Mouse (Mus musculus): Measurements from ENCODE around the gene Cdkal1. TPM values are rescaled to one million over a fixed set of nuclear protein-coding genes. Genes with fewer than 3 reads are reported as not detected.

Cdkal1 gene
- polyA plus RNA-seq, 1 experiment from 2014 or later: 25.9 TPM

DNA sequence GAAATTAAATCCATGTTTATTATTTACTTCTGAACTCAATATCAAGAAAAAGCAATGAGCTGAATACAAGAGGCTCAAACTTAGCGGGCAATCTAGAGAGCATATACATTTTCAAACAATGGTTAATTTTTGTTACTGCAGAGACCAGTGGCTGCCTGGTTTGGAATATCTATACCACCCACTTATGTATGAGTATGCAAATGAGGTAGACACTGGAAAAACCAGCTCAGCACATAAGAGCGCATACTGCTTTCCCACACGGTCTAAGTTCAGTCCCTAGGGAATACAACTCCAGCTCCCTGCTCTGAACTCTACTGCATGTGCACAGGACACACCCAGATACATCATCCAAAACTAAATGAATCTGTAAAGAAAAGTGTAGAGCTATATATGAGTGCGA, 334.2 kb downstream of the Cdkal1 start:
- H3K36me3 ChIP-seq (ENCODE audit: control insufficient read depth, insufficient read depth, low read length): no peaks in the 10 kb centered on the region
- no peak overlapping the region for H3K4me2 ChIP-seq (ENCODE audit: low read depth, low read length)
- ATAC-seq (ENCODE audit: low read depth) (no peak), DNase-seq (ENCODE audit: low spot score) (peak; percentile 31)
- H3K4me3 ChIP-seq (ENCODE audit: low read depth, low read length): no peak overlapping the region
- no peak overlapping the region for H3K9ac ChIP-seq (ENCODE audit: low read depth, low read length)
- no peaks in the 10 kb centered on the region for H3K27me3 ChIP-seq (replicated peaks; ENCODE audit: control insufficient read depth, insufficient read depth, low read length)
- H3K4me1 ChIP-seq (ENCODE audit: control insufficient read depth, insufficient read depth, low read length): no peaks in the 10 kb centered on the region
- WGBS: 76% methylated on average over 4 of the region's 4 CpGs
- no peaks in the 10 kb centered on the region for H3K9me3 ChIP-seq (ENCODE audit: control insufficient read depth, low read length)
- H3K27ac ChIP-seq (replicated peaks; ENCODE audit: low read depth, low read length): no peak overlapping the region

GRCm38 (mm10) chr13:29514071-29514470, 341.4 kb downstream of the Cdkal1 start:
- Histone ChIP-seq H3K36me3 (ENCODE audit: control insufficient read depth, insufficient read depth, low read length) (no peaks in the 10 kb centered on the region), H3K9me3 (ENCODE audit: control insufficient read depth, low read length) (no peaks in the 10 kb centered on the region), H3K4me2 (ENCODE audit: low read depth, low read length) (no peak overlapping the region), H3K4me1 (ENCODE audit: control insufficient read depth, insufficient read depth, low read length) (no peaks in the 10 kb centered on the region), H3K4me3 (ENCODE audit: low read depth, low read length) (no peak overlapping the region), H3K27ac (replicated peaks; ENCODE audit: low read depth, low read length) (no peak overlapping the region), H3K27me3 (replicated peaks; ENCODE audit: control insufficient read depth, insufficient read depth, low read length) (no peaks in the 10 kb centered on the region), H3K9ac (ENCODE audit: low read depth, low read length) (no peak overlapping the region)
- DNase-seq (ENCODE audit: low spot score) (peak; percentile 27), ATAC-seq (ENCODE audit: low read depth) (no peak)
- WGBS: 85% methylated on average over 1 of the region's 1 CpGs

DNA sequence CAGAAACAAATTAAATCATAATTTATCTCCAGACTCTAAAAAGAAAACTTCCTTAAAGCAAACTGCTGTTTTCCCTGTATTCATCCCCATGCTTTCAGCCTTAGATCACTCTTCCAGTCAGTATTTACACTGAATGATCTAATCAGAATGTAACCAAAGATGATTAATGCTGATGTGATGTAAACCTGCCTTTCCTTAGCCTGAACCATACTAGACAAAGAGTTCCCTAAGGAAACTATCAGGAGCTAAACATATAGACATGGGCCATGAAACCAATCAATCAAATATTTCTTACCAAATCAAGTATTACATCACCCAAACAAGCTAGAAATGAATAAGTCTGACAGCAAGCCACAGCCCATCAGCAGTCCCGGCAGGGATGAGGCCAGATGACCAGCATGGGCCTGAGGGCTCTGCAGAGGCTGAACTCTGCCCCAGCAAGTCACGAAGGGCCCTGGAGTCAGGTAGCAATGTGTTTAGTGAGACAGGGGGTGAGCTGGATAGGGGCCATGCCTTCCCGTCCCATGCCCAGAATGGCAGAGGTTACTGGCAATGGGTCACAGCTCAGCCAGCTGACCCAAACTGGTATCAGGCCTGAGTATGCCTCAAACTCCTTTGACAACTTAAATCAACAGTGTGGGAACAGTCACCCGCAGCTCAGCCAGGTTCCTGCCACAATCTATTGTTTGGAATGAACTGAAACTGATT, 350.5 kb downstream of the Cdkal1 start:
- no peak overlapping the region for H3K4me2 ChIP-seq (ENCODE audit: low read depth, low read length)
- no peak for ATAC-seq (ENCODE audit: low read depth)
- peaks cover 5% of the 10 kb centered on the region; the same call in 1 of the 2 replicates for H3K4me1 ChIP-seq (ENCODE audit: control insufficient read depth, insufficient read depth, low read length)
- H3K27me3 ChIP-seq (replicated peaks; ENCODE audit: control insufficient read depth, insufficient read depth, low read length): no peaks in the 10 kb centered on the region
- H3K27ac ChIP-seq (replicated peaks; ENCODE audit: low read depth, low read length): no peak overlapping the region
- WGBS: 44% methylated on average over 4 of the region's 4 CpGs
- no peaks in the 10 kb centered on the region for H3K9me3 ChIP-seq (ENCODE audit: control insufficient read depth, low read length)
- no peak overlapping the region for H3K9ac ChIP-seq (ENCODE audit: low read depth, low read length)
- H3K4me3 ChIP-seq (ENCODE audit: low read depth, low read length): no peak overlapping the region
- H3K36me3 ChIP-seq (ENCODE audit: control insufficient read depth, insufficient read depth, low read length): no peaks in the 10 kb centered on the region
- no peak for DNase-seq (ENCODE audit: low spot score)

DNA sequence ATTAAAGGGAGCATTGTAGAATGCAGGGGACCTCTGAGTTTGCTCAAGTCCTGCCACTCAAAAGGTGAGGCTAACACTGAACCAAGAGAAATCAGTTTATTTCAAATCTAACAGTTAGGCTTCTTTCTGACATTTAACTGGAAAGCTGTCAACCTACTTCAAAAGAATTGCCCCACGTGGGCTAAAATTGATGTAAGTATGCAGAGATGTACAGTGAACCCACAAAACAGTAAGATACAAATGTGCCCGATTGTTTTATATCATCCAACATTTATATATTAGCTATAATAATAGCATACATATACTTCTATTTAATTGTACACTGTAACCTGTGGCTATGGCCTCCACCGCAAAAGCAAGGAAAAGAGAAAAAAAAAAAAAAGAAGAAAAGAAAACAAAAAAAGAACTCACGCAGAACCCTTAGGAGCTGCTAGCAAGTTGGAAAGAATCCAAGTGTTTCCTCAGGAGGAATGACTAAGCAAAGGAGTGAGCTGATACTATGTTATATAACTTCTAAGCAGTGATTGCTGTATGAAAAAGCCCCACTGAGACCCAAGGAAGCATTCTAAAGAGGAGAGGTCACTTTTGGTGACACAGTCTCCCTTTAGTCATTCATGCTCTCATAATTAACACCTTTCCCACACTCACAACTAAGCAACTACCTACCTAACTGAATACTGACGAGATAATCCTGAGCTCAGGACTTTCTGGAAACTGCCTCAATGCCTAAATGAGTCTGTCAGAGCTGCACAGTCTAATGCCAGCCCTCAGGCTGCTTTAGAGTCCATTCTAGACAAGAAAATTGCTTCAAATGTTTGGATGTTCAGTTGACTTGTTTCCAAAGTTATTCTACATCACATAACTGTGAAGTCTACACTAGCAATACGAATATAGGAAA, 352.1 kb downstream of the Cdkal1 start:
- H3K27me3 ChIP-seq (replicated peaks; ENCODE audit: control insufficient read depth, insufficient read depth, low read length): no peaks in the 10 kb centered on the region
- peaks cover 5% of the 10 kb centered on the region; the same call in 1 of the 2 replicates for H3K4me1 ChIP-seq (ENCODE audit: control insufficient read depth, insufficient read depth, low read length)
- 49% methylated on average over 6 of the region's 6 CpGs for WGBS
- no peaks in the 10 kb centered on the region for H3K9me3 ChIP-seq (ENCODE audit: control insufficient read depth, low read length)
- ATAC-seq (ENCODE audit: low read depth): no peak
- H3K9ac ChIP-seq (ENCODE audit: low read depth, low read length): no peak overlapping the region
- peak; percentile 84 for DNase-seq (ENCODE audit: low spot score)
- H3K36me3 ChIP-seq (ENCODE audit: control insufficient read depth, insufficient read depth, low read length): no peaks in the 10 kb centered on the region
- no peak overlapping the region for H3K4me3 ChIP-seq (ENCODE audit: low read depth, low read length)
- no peak overlapping the region for H3K4me2 ChIP-seq (ENCODE audit: low read depth, low read length)
- H3K27ac ChIP-seq (replicated peaks; ENCODE audit: low read depth, low read length): no peak overlapping the region

GRCm38 (mm10) chr13:29502481-29503146, 352.9 kb downstream of the Cdkal1 start:
- H3K36me3 ChIP-seq (ENCODE audit: control insufficient read depth, insufficient read depth, low read length): no peaks in the 10 kb centered on the region
- DNase-seq (ENCODE audit: low spot score) (no peak), ATAC-seq (ENCODE audit: low read depth) (no peak)
- no peaks in the 10 kb centered on the region for H3K27me3 ChIP-seq (replicated peaks; ENCODE audit: control insufficient read depth, insufficient read depth, low read length)
- H3K27ac ChIP-seq (replicated peaks; ENCODE audit: low read depth, low read length): no peak overlapping the region
- no peaks in the 10 kb centered on the region for H3K9me3 ChIP-seq (ENCODE audit: control insufficient read depth, low read length)
- H3K4me3 ChIP-seq (ENCODE audit: low read depth, low read length): no peak overlapping the region
- H3K4me1 ChIP-seq (ENCODE audit: control insufficient read depth, insufficient read depth, low read length): peaks cover 5% of the 10 kb centered on the region; the same call in 1 of the 2 replicates
- WGBS: 60% methylated on average over 5 of the region's 5 CpGs
- H3K4me2 ChIP-seq (ENCODE audit: low read depth, low read length): no peak overlapping the region
- H3K9ac ChIP-seq (ENCODE audit: low read depth, low read length): no peak overlapping the region

DNA sequence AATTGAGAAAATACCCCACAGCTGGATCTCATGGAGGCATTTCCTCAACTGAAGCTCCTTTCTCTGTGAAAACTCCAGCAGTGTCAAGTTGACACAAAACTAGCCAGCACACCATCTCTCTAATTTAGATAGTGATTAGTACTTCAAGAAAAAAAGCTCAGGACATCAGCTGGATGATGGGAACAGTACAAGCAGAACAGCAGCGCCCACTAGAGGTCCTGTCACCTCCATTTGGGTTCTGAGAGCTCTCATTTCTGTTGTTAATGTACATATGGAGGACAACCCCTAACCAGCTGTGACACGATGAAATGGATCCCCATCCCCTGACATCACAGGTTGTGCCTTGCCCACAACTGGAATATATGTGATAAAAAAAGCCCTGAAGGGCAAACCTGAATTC, 354.3 kb downstream of the Cdkal1 start:
- Histone ChIP-seq H3K9ac (ENCODE audit: low read depth, low read length) (no peak overlapping the region), H3K27ac (replicated peaks; ENCODE audit: low read depth, low read length) (no peak overlapping the region), H3K36me3 (ENCODE audit: control insufficient read depth, insufficient read depth, low read length) (no peaks in the 10 kb centered on the region), H3K27me3 (replicated peaks; ENCODE audit: control insufficient read depth, insufficient read depth, low read length) (no peaks in the 10 kb centered on the region), H3K4me1 (ENCODE audit: control insufficient read depth, insufficient read depth, low read length) (peaks cover 5% of the 10 kb centered on the region; the same call in 1 of the 2 replicates), H3K9me3 (ENCODE audit: control insufficient read depth, low read length) (no peaks in the 10 kb centered on the region), H3K4me3 (ENCODE audit: low read depth, low read length) (no peak overlapping the region), H3K4me2 (ENCODE audit: low read depth, low read length) (no peak overlapping the region)
- ATAC-seq (ENCODE audit: low read depth) (no peak), DNase-seq (ENCODE audit: low spot score) (no peak)
- 59% methylated on average over 2 of the region's 2 CpGs for WGBS

DNA sequence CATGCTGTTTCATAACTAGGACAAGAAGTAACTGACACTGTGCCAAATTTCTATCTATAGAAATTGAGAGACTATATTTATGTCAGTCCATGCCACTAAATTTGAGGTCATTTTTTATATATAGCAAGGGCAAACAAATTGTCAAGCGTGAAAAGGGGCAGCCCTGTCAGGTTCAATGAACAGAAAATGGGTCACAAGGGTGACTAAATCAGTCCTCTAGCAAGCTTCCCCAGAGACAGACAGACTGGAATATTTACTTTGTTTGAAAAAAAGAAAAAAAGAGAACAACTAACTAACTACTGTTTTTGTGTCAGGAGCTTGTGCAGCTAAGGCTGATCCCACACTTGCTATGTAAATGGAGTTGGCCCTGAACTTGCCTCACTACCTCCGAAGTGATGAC, 355.7 kb downstream of the Cdkal1 start:
- Histone ChIP-seq H3K4me1 (ENCODE audit: control insufficient read depth, insufficient read depth, low read length) (peaks cover 5% of the 10 kb centered on the region; the same call in 1 of the 2 replicates), H3K36me3 (ENCODE audit: control insufficient read depth, insufficient read depth, low read length) (no peaks in the 10 kb centered on the region), H3K27me3 (replicated peaks; ENCODE audit: control insufficient read depth, insufficient read depth, low read length) (no peaks in the 10 kb centered on the region), H3K9ac (ENCODE audit: low read depth, low read length) (no peak overlapping the region), H3K4me3 (ENCODE audit: low read depth, low read length) (no peak overlapping the region), H3K9me3 (ENCODE audit: control insufficient read depth, low read length) (no peaks in the 10 kb centered on the region), H3K4me2 (ENCODE audit: low read depth, low read length) (no peak overlapping the region), H3K27ac (replicated peaks; ENCODE audit: low read depth, low read length) (no peak overlapping the region)
- no peak for DNase-seq (ENCODE audit: low spot score)
- 85% methylated on average over 2 of the region's 2 CpGs for WGBS
- ATAC-seq (ENCODE audit: low read depth): no peak

DNA sequence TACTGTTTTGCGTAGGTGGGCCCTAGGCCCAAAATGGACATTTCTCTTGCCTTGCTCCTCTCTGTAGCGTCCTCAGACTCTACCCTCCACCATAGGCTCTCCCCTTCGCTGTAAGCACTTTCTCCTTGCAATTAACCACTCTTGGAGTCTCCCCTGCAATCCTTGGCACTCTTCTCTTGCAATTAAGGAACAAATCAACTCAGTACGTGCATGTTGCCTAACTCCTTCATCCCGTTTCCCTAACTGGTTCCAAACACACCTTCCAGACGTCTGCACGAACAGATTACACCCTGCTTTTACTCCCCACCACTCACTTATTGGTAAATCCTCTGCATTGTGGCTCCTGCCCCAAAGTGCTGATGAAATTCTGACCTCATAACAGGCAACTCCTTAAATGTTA, 358.2 kb downstream of the Cdkal1 start:
- H3K9me3 ChIP-seq (ENCODE audit: control insufficient read depth, low read length): no peaks in the 10 kb centered on the region
- no peaks in the 10 kb centered on the region for H3K36me3 ChIP-seq (ENCODE audit: control insufficient read depth, insufficient read depth, low read length)
- no peak overlapping the region for H3K9ac ChIP-seq (ENCODE audit: low read depth, low read length)
- DNase-seq (ENCODE audit: low spot score): no peak
- H3K27me3 ChIP-seq (replicated peaks; ENCODE audit: control insufficient read depth, insufficient read depth, low read length): no peaks in the 10 kb centered on the region
- H3K4me2 ChIP-seq (ENCODE audit: low read depth, low read length): no peak overlapping the region
- 68% methylated on average over 7 of the region's 7 CpGs for WGBS
- no peak overlapping the region for H3K27ac ChIP-seq (replicated peaks; ENCODE audit: low read depth, low read length)
- H3K4me3 ChIP-seq (ENCODE audit: low read depth, low read length): no peak overlapping the region
- H3K4me1 ChIP-seq (ENCODE audit: control insufficient read depth, insufficient read depth, low read length): no peaks in the 10 kb centered on the region
- no peak for ATAC-seq (ENCODE audit: low read depth)
